Mouse (Mus musculus) ES-E14 (cell line): ENCODE measurements at regions not wholly inside any gene's neighbourhood (a gene's known extent, or its start where the extent isn't known, plus 50 kb on each side); places are given as distances from the start of the nearest gene placed in this dataset.

Source experiments
- DNase-seq: peaks from one replicate; pipeline ENCODE4 v3.0.0-alpha.2; 2013; ENCODE audit warnings: low read depth, low spot score
- H3K27ac ChIP-seq: 2 replicates; pipeline ENCODE4 v1.5.1; 2012; ENCODE audit warnings: low read depth, mild to moderate bottlenecking, low read length, moderate library complexity, mixed read lengths; ENCODE audit not compliant: poor library complexity, insufficient read depth, severe bottlenecking
- H3K36me3 ChIP-seq: 2 replicates; pipeline ENCODE4 v1.6.1; 2012; ENCODE audit warnings: mild to moderate bottlenecking, low read length, moderate library complexity, mixed read lengths; ENCODE audit not compliant: control insufficient read depth, poor library complexity, insufficient read depth, severe bottlenecking
- H3K4me1 ChIP-seq, 2 experiments: fragments of 150-350 bp in 1 of 2; sonication (generic) in 1 of 2; 2 replicates each; pipeline ENCODE4 v1.6.1; 2012; ENCODE audit warnings: low read length in 2 of 2, mild to moderate bottlenecking in 1 of 2, mixed read lengths in 1 of 2; ENCODE audit not compliant: control insufficient read depth in 2 of 2, insufficient read depth in 2 of 2, poor library complexity in 1 of 2
- H3K4me3 ChIP-seq, 2 experiments: fragments of 150-350 bp in 1 of 2; sonication (generic) in 1 of 2; 2 replicates each; pipeline ENCODE4 v1.5.1; 2012; ENCODE audit warnings: low read length in 2 of 2, low read depth in 1 of 2, mild to moderate bottlenecking in 1 of 2, mixed read lengths in 1 of 2; ENCODE audit not compliant: insufficient read depth in 1 of 2, poor library complexity in 1 of 2, severe bottlenecking in 1 of 2
- H3K9ac ChIP-seq: 2 replicates; pipeline ENCODE4 v1.6.1; 2012; ENCODE audit warnings: low read depth, mild to moderate bottlenecking, low read length, mixed read lengths; ENCODE audit not compliant: poor library complexity, insufficient read depth, severe bottlenecking
- H3K9me3 ChIP-seq: fragments of 150-350 bp; sonication (generic); 2 replicates; pipeline ENCODE4 v1.6.1; 2012; ENCODE audit warnings: low read depth, mild to moderate bottlenecking, low read length; ENCODE audit not compliant: control insufficient read depth, insufficient read depth
- CHD2 ChIP-seq: IDR thresholded peaks from 2 replicates; pipeline ENCODE4 v1.6.1; 2014; ENCODE audit warnings: mild to moderate bottlenecking, low read depth, low read length, inconsistent platforms
- HCFC1 ChIP-seq: IDR thresholded peaks from 2 replicates; pipeline ENCODE4 v1.6.1; 2012; ENCODE audit warnings: low read length, inconsistent platforms, borderline replicate concordance; ENCODE audit not compliant: insufficient read depth
- MAFK ChIP-seq: IDR thresholded peaks from 2 replicates; pipeline ENCODE4 v1.6.1; 2014; ENCODE audit warnings: mild to moderate bottlenecking, low read depth, low read length, inconsistent platforms; ENCODE audit not compliant: insufficient read depth
- ZC3H11A ChIP-seq: IDR thresholded peaks from 2 replicates; pipeline ENCODE4 v1.6.1; 2012; ENCODE audit warnings: low read depth, mild to moderate bottlenecking, inconsistent platforms, low read length, borderline replicate concordance
- ZNF384 ChIP-seq: IDR thresholded peaks from 2 replicates; pipeline ENCODE4 v1.6.1; 2012; ENCODE audit warnings: low read depth, low read length, inconsistent platforms
- in situ Hi-C, 2 experiments: fragments of 600-800 bp; cut with MboI; formaldehyde crosslinking; loops; one replicate each; pipeline ENCODE4 v1.15.1; 2025; ENCODE audit warnings: low sequenced_read_pairs in 2 of 2, inconsistent platforms in 1 of 2; ENCODE audit not compliant: unreplicated experiment in 2 of 2

DNA sequence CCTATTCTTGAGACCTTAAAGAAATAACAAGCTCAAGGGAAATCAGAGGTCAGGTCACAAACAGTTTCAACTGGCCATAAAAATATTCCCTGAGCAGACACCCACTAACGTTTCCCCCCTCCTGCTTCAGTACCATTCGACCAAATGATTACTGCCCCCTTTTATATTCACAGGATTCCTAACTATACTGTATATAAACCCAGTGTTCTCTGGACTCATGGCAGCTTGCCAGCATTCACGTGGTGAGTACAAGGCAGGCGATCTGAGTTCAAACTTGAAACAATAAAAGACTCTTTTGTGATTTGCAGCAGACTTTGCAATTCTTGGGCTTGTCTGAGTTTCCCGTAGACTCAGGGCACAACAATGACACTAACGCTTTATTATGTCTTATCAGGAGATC lies 989.0 kb upstream of the H2afb3 start:
- no peaks in the 10 kb centered on the region for H3K9me3 ChIP-seq
- DNase-seq = no peak
- no peak overlapping the region for H3K4me3 ChIP-seq
- H3K36me3 ChIP-seq = no peaks in the 10 kb centered on the region
- H3K4me1 ChIP-seq = no peaks in the 10 kb centered on the region
- H3K9ac ChIP-seq = no peak overlapping the region
- TF ChIP-seq ZC3H11A (no peak), CHD2 (no peak), MAFK (no peak), HCFC1 (no peak), ZNF384 (no peak)
- H3K27ac ChIP-seq = no peak overlapping the region
- in situ Hi-C loops = no loop called here

DNA sequence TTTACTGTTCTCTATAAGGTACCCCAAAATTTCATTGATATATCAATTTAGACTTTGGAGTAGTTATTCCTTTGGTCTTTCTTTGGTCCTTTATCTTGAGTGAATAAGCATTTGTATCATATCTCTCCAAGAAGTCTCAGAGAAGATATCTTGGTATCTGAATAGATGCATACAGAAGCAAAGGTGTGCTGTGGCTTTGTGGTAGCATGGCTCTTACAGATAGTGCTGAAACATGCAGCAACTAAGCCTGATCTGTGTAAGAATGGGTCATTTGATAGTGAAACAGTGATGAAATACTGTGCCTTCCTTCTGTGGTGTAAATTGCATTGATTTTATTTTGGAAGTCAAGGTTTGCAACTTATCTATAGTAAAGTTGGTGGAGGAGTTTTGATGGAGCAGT lies 978.3 kb upstream of the H2afb3 start:
- H3K4me1 ChIP-seq = no peaks in the 10 kb centered on the region
- no peaks in the 10 kb centered on the region for H3K9me3 ChIP-seq
- in situ Hi-C loops = no loop called here

DNA sequence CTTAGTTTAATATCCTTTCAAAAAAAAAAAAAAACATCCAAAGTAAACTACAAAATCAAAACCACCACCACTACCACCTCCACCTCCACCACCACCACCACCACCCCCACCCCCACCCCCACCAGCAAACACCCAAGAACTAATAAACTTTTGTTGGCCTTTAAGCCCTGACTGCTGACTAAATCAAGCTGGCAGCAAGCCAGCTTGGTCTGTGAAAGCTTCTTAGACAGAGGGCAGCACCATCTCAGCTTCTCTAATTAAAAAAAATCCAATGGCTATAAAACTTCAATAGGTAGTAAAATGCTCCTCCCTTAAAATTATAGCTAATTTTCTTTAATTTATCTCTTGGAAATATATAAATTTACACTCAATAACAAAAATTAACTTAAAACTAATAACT lies 957.2 kb upstream of the H2afb3 start:
- H3K9ac ChIP-seq = no peak overlapping the region
- H3K4me3 ChIP-seq = no peak overlapping the region
- in situ Hi-C loops = no loop called here
- no peaks in the 10 kb centered on the region for H3K36me3 ChIP-seq
- DNase-seq = no peak
- TF ChIP-seq ZNF384 (no peak), HCFC1 (no peak), ZC3H11A (no peak), CHD2 (no peak), MAFK (no peak)
- no peak overlapping the region for H3K27ac ChIP-seq
- H3K4me1 ChIP-seq = no peaks in the 10 kb centered on the region
- no peaks in the 10 kb centered on the region for H3K9me3 ChIP-seq

More for the DNA sequence above, 978.3 kb upstream of the H2afb3 start:
- Histone ChIP-seq H3K9ac (no peak overlapping the region), H3K27ac (no peak overlapping the region), H3K4me3 (no peak overlapping the region), H3K36me3 (no peaks in the 10 kb centered on the region)
- DNase-seq = no peak
- TF ChIP-seq ZNF384 (no peak), MAFK (no peak), ZC3H11A (no peak), HCFC1 (no peak), CHD2 (no peak)

DNA sequence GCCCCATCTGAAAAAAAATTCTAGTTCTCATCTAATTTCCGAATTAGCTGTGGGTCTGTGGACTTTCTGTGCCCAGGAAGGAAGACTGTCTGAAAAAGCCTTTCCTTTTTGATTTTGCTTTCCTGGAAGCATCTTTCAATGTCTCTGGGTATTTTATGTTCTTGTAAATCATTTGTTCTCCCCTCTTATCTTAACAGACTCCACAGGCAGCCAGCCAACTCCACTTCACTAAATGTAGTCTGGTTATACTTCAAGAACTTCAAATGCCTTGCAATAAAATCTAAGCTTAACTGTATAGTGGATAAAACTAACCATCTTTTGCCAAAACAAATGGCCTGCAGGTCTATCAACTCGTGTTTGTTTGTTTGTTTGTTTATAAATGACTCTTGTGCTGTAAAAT lies 956.7 kb upstream of the H2afb3 start:
- in situ Hi-C loops = no loop called here
- Histone ChIP-seq H3K36me3 (no peaks in the 10 kb centered on the region), H3K27ac (no peak overlapping the region), H3K4me3 (no peak overlapping the region), H3K9ac (no peak overlapping the region), H3K9me3 (no peaks in the 10 kb centered on the region), H3K4me1 (no peaks in the 10 kb centered on the region)
- DNase-seq = no peak
- TF ChIP-seq ZC3H11A (no peak), ZNF384 (no peak)

DNA sequence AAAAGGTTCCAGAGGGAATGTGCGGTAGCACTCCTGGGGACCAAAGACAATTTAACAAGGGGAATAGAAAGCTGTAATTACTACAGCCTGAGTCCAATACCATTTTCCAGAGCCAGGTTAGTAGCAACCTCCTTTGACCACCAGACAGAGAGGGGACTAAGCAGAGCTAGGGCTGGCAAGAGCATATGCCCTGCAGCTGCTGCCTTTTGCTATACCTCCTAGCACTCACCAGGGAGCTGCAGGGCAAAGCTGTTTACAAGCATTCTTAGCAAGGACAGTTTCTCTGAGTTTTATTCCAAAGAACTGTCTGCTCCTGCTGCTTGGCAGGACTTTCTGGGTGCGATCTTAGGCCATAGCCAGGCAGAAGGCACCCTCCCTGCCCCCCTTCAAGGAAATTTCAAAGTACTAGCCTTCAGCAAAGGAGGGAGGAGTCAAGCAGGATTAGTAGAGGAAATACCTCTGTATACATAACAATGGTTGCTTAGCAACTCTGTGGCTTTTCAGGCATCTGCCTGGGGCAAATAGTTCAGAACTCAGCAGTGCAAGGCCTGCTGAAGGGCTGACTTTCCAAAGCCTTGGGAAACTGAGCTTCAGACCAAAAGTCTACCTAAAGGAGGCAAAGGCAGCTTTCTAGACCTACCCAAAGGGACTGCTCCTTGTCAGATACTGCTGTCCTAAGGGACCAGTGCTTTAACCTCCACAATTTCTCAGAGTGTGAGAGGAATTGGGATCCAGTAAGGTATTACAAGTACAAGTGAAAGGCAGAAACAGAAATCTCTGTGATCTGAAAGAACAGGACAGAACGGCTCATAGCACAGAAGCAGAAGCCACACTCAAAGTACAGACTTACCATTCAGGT lies 919.5 kb upstream of the H2afb3 start:
- in situ Hi-C loops = no loop called here
- H3K27ac ChIP-seq = peak overlapping the region; percentile 38; the same call in 1 of the 2 replicates

More for the DNA sequence above, 919.5 kb upstream of the H2afb3 start:
- H3K9me3 ChIP-seq = no peaks in the 10 kb centered on the region
- H3K36me3 ChIP-seq = no peaks in the 10 kb centered on the region
- H3K9ac ChIP-seq = no peak overlapping the region
- H3K4me3 ChIP-seq = no peak overlapping the region
- peak; percentile 34 for DNase-seq
- TF ChIP-seq ZNF384 (no peak), MAFK (no peak), CHD2 (no peak), ZC3H11A (no peak), HCFC1 (no peak)
- H3K4me1 ChIP-seq = no peaks in the 10 kb centered on the region
